Mouse (Mus musculus) spleen, adult 2 months (tissue): ENCODE data around the gene Cygb.

Experiments used
- CTCF ChIP-seq: fragments of 200-500 bp; IDR thresholded peaks from 2 replicates; pipeline ENCODE4 v1.5.1; 2011; ENCODE audit warnings: mild to moderate bottlenecking, inconsistent platforms; ENCODE audit not compliant: insufficient read depth, insufficient read length, insufficient replicate concordance; ENCODE audit errors: extremely low read depth
- POLR2A ChIP-seq: fragments of 200-500 bp; IDR thresholded peaks from 2 replicates; pipeline ENCODE4 v1.6.1; 2011; ENCODE audit warnings: low read depth, low read length, inconsistent platforms

GRCm38 (mm10) chr11:116659027-116659621, 5.0 kb upstream of the Cygb start:
- TF ChIP-seq POLR2A (no peak), CTCF (no peak)
